Mouse (Mus musculus) heart, embryonic 11.5 days (tissue): ENCODE measurements around the gene Polr2h. TPM values are rescaled to one million over a fixed set of nuclear protein-coding genes. Genes with fewer than 3 reads are reported as not detected.
A peak's percentile ranks its signal among the peaks of the same experiment; 100 is the strongest.

ENCODE experiments used
- ATAC-seq: fragments of 200-750 bp; cut with Nextera tagmentation; replicated peaks from 2 replicates; pipeline ENCODE4 v1.8.0; 2017; ENCODE audit warnings: moderate library complexity; ENCODE audit not compliant: insufficient number of reproducible peaks, low FRiP score, low TSS enrichment
- H3K27ac ChIP-seq: fragments of 300-500 bp; sonication (generic); 2 replicates; pipeline ENCODE4 v1.5.1; 2014; ENCODE audit warnings: mild to moderate bottlenecking, low read depth, low read length
- H3K27me3 ChIP-seq: fragments of 300-500 bp; sonication (generic); 2 replicates; pipeline ENCODE4 v1.6.1; 2014; ENCODE audit warnings: mild to moderate bottlenecking, low read length, mixed read lengths; ENCODE audit not compliant: control insufficient read depth, insufficient read depth
- H3K36me3 ChIP-seq: fragments of 300-500 bp; sonication (generic); 2 replicates; pipeline ENCODE4 v1.6.1; 2014; ENCODE audit warnings: mild to moderate bottlenecking, low read length, moderate library complexity, mixed read lengths; ENCODE audit not compliant: control insufficient read depth, insufficient read depth
- H3K4me1 ChIP-seq: fragments of 300-500 bp; sonication (generic); 2 replicates; pipeline ENCODE4 v1.6.1; 2014; ENCODE audit warnings: low read length; ENCODE audit not compliant: control insufficient read depth, insufficient read depth
- H3K4me2 ChIP-seq: fragments of 300-500 bp; sonication (generic); 2 replicates; pipeline ENCODE4 v1.6.1; 2014; ENCODE audit warnings: mild to moderate bottlenecking, moderate library complexity
- H3K4me3 ChIP-seq: fragments of 300-500 bp; sonication (generic); 2 replicates; pipeline ENCODE4 v1.5.1; 2014; ENCODE audit warnings: low read depth, low read length
- H3K9ac ChIP-seq: fragments of 300-500 bp; sonication (generic); 2 replicates; pipeline ENCODE4 v1.6.1; 2014; ENCODE audit warnings: mild to moderate bottlenecking, low read depth, low read length, moderate library complexity
- H3K9me3 ChIP-seq: fragments of 300-500 bp; sonication (generic); replicated peaks from 2 replicates; pipeline ENCODE4 v1.6.1; 2016; ENCODE audit warnings: low read length; ENCODE audit not compliant: control insufficient read depth
- WGBS: fragments of 180-500 bp; shearing (Covaris S2); extraction: QIAGEN DNeasy Blood & Tissue Kit; methylation state at CpG from one replicate; pipeline ENCODE4 v1.1.7; 2014; ENCODE audit not compliant: insufficient replicate concordance; 5-methylcytosine and 5-hydroxymethylcytosine counted together
- polyA plus RNA-seq: library from polyadenylated mRNA; unstranded; fragments of >200 nt; fragmentation: Nextera tagmentation; extraction: Ambion mirVana; gene quantifications from 2 replicates; pipeline ENCODE4 v1.2.1, GENCODE M21; 2014

Polr2h gene
- polyA plus RNA-seq, 1 experiment from 2014 or later, result 65.9 TPM

DNA sequence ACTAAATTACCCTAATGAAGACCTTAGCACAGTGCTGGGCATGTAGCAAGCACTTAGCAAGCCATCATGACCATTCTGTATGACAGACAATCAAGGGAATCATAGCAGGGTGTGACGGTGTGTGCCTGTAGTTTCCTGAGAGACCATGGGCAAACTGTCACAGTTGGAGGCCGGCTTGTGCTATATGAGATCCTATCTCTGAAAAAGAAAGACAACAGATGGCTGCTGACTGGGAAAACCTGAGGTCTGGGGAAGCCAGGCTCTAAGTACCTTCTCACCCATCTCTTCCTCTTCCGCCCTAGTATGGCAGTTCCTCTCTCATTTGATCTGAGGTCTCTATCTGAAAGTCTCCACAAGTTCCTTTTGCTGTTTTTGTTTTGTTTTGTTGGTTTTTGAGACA lies 11.7 kb upstream of the Polr2h start:
- no peaks in the 10 kb centered on the region for H3K27me3 ChIP-seq
- no peak overlapping the region for H3K4me2 ChIP-seq
- no peaks in the 10 kb centered on the region for H3K9me3 ChIP-seq
- no peak for ATAC-seq
- H3K36me3 ChIP-seq, result peaks cover 4% of the 10 kb centered on the region; the same call in 1 of the 2 replicates
- no peak overlapping the region for H3K27ac ChIP-seq
- no peak overlapping the region for H3K4me3 ChIP-seq
- peaks cover 15% of the 10 kb centered on the region for H3K4me1 ChIP-seq
- WGBS, result 77% methylated on average over 3 of the region's 3 CpGs
- no peak overlapping the region for H3K9ac ChIP-seq

DNA sequence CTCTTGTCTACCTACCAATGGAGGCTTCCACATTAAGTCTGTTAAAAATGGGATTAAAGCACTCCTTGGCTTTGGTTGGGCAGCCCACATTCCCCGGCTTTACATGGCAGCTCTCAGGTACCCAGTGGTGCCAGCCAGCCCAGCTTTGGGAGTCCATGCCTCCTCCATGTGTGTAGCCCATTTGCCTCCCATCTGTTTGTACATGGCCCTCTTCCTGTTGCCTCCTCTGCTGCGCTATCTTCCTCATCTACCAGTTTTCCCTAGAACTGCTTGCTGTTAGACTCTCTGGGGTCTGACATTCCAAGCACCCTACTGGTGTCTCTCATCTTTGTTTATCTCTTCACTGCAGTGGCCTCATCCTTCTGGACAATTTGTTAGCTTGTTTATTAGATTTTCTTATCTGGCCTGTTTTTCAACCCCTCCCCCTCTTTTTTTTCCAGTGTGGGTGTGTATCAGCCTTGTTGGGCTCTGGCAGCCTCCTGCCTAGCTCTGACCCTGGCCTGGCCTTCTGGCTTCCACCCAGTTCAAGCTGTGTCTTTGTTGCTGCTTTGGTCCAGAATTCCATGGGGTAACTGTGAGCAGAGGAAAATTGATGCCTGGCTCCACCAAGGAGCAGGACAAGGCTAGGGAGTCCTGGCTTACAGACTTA lies 10.9 kb upstream of the Polr2h start:
- Histone ChIP-seq H3K4me3 (no peak overlapping the region), H3K9ac (no peak overlapping the region), H3K36me3 (peaks cover 4% of the 10 kb centered on the region; the same call in 1 of the 2 replicates), H3K27me3 (no peaks in the 10 kb centered on the region), H3K4me2 (no peak overlapping the region), H3K27ac (no peak overlapping the region), H3K4me1 (peaks cover 14% of the 10 kb centered on the region), H3K9me3 (no peaks in the 10 kb centered on the region)
- WGBS, result 64% methylated on average over 2 of the region's 2 CpGs
- no peak for ATAC-seq

DNA sequence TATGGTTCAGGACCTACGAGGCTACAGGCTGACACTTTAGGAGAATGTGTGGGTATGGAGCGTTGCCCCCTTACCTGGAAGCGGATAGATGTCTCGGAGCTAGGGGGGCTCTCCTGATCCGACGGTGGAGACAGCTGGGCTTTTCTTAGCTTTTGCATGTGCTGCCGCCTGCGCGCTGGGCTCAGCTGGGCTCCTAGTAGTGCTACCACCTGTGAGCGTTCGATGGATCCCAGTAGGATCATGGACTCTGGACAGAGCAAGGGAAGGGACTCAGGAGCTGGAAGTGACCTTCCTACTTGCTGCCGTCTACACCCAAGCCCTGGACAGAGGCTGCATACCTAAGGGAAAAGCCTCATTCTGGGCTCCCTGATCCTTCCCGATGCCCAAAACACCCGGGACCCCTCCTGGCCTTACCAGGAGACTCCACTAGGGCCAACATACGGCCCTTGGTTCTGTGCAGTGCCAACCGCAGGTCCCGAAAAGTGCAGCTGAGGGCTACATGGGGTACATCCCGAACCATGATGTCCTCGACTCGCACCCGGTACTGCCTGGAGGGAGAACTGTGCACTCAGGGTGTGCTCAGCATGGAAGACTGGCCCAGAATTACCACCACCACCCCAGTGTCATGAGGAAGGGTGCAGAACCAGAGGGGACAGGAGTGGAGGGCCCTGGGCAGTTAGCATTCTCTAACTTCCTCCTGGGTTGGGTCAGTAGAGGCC lies 9.1 kb upstream of the Polr2h start:
- no peak overlapping the region for H3K27ac ChIP-seq
- H3K4me1 ChIP-seq, result no peaks in the 10 kb centered on the region; the same call in 1 of the 2 replicates
- H3K9me3 ChIP-seq, result no peaks in the 10 kb centered on the region
- H3K4me2 ChIP-seq, result no peak overlapping the region
- no peak overlapping the region for H3K4me3 ChIP-seq
- H3K9ac ChIP-seq, result no peak overlapping the region
- no peaks in the 10 kb centered on the region for H3K27me3 ChIP-seq
- peaks cover 4% of the 10 kb centered on the region; the same call in 1 of the 2 replicates for H3K36me3 ChIP-seq
- WGBS, result 89% methylated on average over 21 of the region's 21 CpGs
- ATAC-seq, result no peak

DNA sequence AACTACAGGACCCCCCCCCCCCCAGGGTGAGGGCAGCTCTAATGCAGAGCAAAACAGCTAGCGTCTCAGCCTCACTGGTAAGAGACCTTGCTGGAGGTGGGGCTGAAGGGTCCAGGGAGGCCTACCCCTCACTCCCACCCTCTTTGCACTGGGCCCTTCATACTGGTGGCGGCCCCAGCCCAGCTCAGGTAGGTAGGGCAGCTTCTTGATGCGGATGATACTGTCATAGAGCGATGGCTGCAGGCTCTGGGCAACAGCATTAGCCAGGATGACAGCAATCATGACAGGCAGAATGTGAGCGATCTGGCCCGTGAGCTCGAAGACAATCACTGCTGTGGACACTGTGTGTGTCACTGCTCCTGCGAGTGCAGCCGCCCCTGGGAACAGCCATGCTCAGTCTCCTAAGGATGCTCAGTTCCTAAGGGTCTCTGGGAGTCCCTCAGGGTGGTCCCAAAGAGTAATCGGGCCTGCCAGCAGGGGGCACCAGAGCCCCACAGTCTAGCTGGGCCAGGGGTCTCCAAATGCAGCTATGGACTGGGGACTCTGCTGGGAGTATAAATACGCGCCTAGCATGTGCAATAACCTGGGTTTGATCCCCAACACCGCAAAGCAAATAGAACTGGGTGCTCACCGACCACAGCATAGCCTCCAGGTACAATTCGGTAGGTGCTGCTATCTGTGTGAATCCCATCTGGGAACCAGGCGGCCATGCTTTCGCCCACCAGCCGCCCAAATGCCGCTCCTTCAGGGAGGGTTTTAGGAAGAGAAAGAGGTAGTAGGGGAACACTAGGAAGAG lies 8.3 kb upstream of the Polr2h start:
- Histone ChIP-seq H3K36me3 (peaks cover 4% of the 10 kb centered on the region; the same call in 1 of the 2 replicates), H3K4me2 (no peak overlapping the region), H3K4me1 (peaks cover 7% of the 10 kb centered on the region), H3K27me3 (no peaks in the 10 kb centered on the region), H3K4me3 (no peak overlapping the region), H3K9me3 (no peaks in the 10 kb centered on the region), H3K27ac (no peak overlapping the region), H3K9ac (no peak overlapping the region)
- 75% methylated on average over 19 of the region's 19 CpGs for WGBS
- no peak for ATAC-seq

DNA sequence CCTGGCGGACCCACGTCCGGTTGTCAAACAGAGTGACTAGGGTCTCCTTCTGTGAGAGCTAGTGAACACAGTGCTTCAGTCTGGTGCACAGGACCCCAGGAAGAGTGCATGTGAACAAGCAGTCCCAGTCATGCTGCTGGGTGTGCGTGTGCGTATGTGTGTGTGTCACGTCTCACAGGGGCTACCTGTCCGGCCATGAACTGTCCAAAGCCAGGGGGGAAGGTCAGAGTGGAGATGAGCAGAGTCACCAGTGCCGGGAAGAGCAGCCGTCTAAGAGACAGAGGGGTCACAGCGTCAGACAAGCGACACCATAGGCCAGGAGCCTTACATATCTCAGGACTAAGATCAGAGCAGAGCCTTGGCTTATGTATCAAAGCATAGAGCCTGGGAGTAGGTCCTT lies 7.1 kb upstream of the Polr2h start:
- Histone ChIP-seq H3K36me3 (peaks cover 4% of the 10 kb centered on the region; the same call in 1 of the 2 replicates), H3K4me1 (peaks cover 12% of the 10 kb centered on the region), H3K9me3 (no peaks in the 10 kb centered on the region), H3K27ac (no peak overlapping the region), H3K4me3 (no peak overlapping the region), H3K27me3 (no peaks in the 10 kb centered on the region), H3K4me2 (no peak overlapping the region), H3K9ac (no peak overlapping the region)
- ATAC-seq, result no peak
- 94% methylated on average over 11 of the region's 11 CpGs for WGBS

DNA sequence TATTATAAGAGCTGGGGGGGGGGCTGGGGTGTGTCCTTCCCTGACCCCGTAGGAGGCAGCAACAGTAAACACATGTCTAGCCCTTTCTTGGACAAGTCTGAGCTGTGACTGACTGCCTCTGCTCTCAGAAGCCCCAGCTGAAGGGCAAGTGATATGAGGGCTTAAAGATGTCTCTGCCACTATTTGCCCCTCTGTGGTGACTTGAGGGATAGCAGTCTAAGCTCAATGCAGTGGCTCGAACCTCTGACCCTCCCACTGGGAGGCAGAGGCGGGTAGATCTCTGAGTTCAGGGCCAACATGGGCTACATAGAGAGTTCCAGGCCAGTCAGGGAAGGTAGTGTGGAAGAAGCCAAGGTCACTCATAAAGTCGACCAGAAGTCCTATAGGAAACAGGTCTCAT lies 6.7 kb upstream of the Polr2h start:
- Histone ChIP-seq H3K27ac (no peak overlapping the region), H3K4me3 (no peak overlapping the region), H3K4me1 (peaks cover 14% of the 10 kb centered on the region), H3K9me3 (no peaks in the 10 kb centered on the region), H3K36me3 (peaks cover 4% of the 10 kb centered on the region; the same call in 1 of the 2 replicates), H3K27me3 (no peaks in the 10 kb centered on the region), H3K4me2 (no peak overlapping the region), H3K9ac (no peak overlapping the region)
- WGBS, result 73% methylated on average over 4 of the region's 4 CpGs
- no peak for ATAC-seq

GRCm38 (mm10) chr16:20712190-20712589 lies 5.3 kb upstream of the Polr2h start:
- no peak overlapping the region for H3K4me3 ChIP-seq
- no peak for ATAC-seq
- H3K36me3 ChIP-seq, result no peaks in the 10 kb centered on the region
- H3K4me1 ChIP-seq, result peaks cover 21% of the 10 kb centered on the region
- H3K4me2 ChIP-seq, result no peak overlapping the region
- no peaks in the 10 kb centered on the region for H3K9me3 ChIP-seq
- H3K27ac ChIP-seq, result no peak overlapping the region
- WGBS, result 70% methylated on average over 9 of the region's 9 CpGs
- H3K9ac ChIP-seq, result no peak overlapping the region
- H3K27me3 ChIP-seq, result no peaks in the 10 kb centered on the region

DNA sequence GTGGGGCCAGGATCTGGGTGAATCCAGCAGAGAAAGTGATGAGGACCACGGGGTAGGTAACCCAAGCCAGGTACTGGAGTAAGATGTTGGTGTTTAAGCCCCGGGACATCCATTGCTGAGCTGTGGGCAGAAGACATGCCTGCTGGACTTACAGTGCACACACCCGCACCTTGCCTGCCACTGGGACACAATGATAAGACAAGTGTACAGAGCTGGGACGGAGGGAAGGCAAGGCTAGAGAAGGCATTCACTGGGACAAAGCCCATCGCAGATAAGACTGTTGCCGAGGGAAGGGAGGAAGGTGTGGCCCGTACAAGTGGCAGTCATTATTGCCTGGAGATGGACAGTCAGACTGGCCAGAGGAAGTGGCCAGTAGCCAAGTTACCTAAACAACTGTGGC lies 4.6 kb upstream of the Polr2h start:
- Histone ChIP-seq H3K4me2 (peak overlapping the region; percentile 90), H3K36me3 (no peaks in the 10 kb centered on the region), H3K27me3 (no peaks in the 10 kb centered on the region), H3K4me3 (no peak overlapping the region), H3K9ac (no peak overlapping the region), H3K4me1 (peaks cover 21% of the 10 kb centered on the region), H3K9me3 (no peaks in the 10 kb centered on the region), H3K27ac (no peak overlapping the region)
- no peak for ATAC-seq
- 51% methylated on average over 7 of the region's 7 CpGs for WGBS
